ENCODE assay signal across 33 mouse cellular contexts in the genomic region with DNA sequence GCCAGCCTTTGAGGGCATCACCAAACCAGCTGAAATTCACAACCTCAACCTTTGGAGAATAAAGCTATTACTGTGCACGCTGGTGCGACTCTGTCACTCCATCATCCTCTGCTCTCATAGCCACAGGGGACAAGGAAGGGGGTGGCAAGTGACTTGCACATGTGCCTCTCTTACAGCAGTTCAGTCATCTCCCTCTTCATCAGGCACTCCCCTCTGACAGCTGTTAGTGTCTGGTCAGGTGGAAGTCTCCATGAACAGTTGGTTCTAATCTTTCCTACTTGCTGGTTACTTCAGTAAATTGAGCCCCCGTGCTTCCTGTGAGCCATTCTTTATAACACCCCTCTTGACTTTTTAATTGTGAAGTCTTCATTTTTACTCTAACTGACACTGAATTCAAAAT.
"Had no signal": no experiment of that assay in that cellular context is flagged by ENCODE, and none has a peak within 500 bp of the region (broad histone marks: within the 10 kb centered on the region; RNA-seq: fewer than 3 reads in every experiment).

No protein-coding gene starts in this region.

- H3K9me3 ChIP-seq: heart, embryonic 10.5 days; heart, embryonic 12.5 days; heart, embryonic 13.5 days; heart, embryonic 15.5 days; hindbrain, embryonic 10.5 days; hindbrain, embryonic 12.5 days; hindbrain, embryonic 13.5 days; hindbrain, embryonic 15.5 days; intestine, embryonic 15.5 days; kidney, embryonic 15.5 days had no signal

- ATAC-seq: hindbrain, embryonic 16.5 days; hindbrain, postnatal 0 days; inflammation-experienced regulatory T-cells, adult 6 months; intestine, embryonic 15.5 days; intestine, embryonic 16.5 days; intestine, postnatal 0 days had no signal

- H3K36me3 ChIP-seq: heart, embryonic 10.5 days; heart, embryonic 12.5 days; heart, embryonic 13.5 days; heart, embryonic 15.5 days; hindbrain, embryonic 10.5 days; hindbrain, embryonic 12.5 days; hindbrain, embryonic 13.5 days; hindbrain, embryonic 15.5 days; intestine, embryonic 15.5 days; kidney, embryonic 15.5 days had no signal

- DNase-seq: heart, postnatal 10 days; heart, postnatal 14 days; heart, postnatal 36 days; heart, postnatal 4 days; kidney, adult 11 months; kidney, adult 2 months; kidney, adult 8-10 months; kidney, adult 9 months; kidney, postnatal 10 days; kidney, postnatal 14 days; kidney, postnatal 25 days; kidney, postnatal 36 days; kidney, postnatal 4 days; layer of hippocampus, adult 9-11 months; layer of hippocampus, postnatal 36 days had no signal

- H3K4me3 ChIP-seq: heart, embryonic 10.5 days; heart, embryonic 12.5 days; heart, embryonic 13.5 days; heart, embryonic 15.5 days; hindbrain, embryonic 10.5 days; hindbrain, embryonic 12.5 days; hindbrain, embryonic 13.5 days; hindbrain, embryonic 15.5 days; intestine, embryonic 15.5 days; kidney, embryonic 15.5 days; layer of hippocampus, adult 2 months had no signal

- H3K27me3 ChIP-seq: heart, embryonic 12.5 days; heart, embryonic 13.5 days; heart, embryonic 15.5 days; hindbrain, embryonic 12.5 days; hindbrain, embryonic 13.5 days; hindbrain, embryonic 15.5 days; intestine, embryonic 15.5 days; kidney, embryonic 15.5 days had no signal

- H3K4me2 ChIP-seq: heart, embryonic 11.5 days; heart, embryonic 12.5 days; heart, embryonic 13.5 days; heart, embryonic 15.5 days; hindbrain, embryonic 12.5 days; hindbrain, embryonic 13.5 days; hindbrain, embryonic 14.5 days; hindbrain, embryonic 15.5 days; intestine, embryonic 15.5 days; kidney, embryonic 15.5 days had no signal

- H3K4me1 ChIP-seq: heart, embryonic 10.5 days; heart, embryonic 12.5 days; heart, embryonic 13.5 days; heart, embryonic 15.5 days; hindbrain, embryonic 10.5 days; hindbrain, embryonic 12.5 days; hindbrain, embryonic 13.5 days; hindbrain, embryonic 15.5 days; intestine, embryonic 15.5 days; kidney, embryonic 15.5 days had no signal
